Mouse (Mus musculus): Measurements from ENCODE around the gene Pald1. TPM values are rescaled to one million over a fixed set of nuclear protein-coding genes. Genes with fewer than 3 reads are reported as not detected.

The Pald1 gene
- total RNA-seq, 1 experiment from 2014 or later = 1.8 TPM

- no peak for ATAC-seq (replicated peaks; ENCODE audit: insufficient number of reproducible peaks, low FRiP score, low TSS enrichment, poor library complexity, severe bottlenecking)
Measured at GRCm38 (mm10) chr10:61305928-61306590, 77.3 kb downstream of the Pald1 start.

GRCm38 (mm10) chr10:61304046-61304445, 79.3 kb downstream of the Pald1 start:
- ATAC-seq (replicated peaks; ENCODE audit: insufficient number of reproducible peaks, low FRiP score, low TSS enrichment, poor library complexity, severe bottlenecking) = no peak

GRCm38 (mm10) chr10:61300996-61301395, 82.3 kb downstream of the Pald1 start:
- 0 out of 2 replicates have a peak, but pooled peaks have one; percentile 28 for ATAC-seq (replicated peaks; ENCODE audit: insufficient number of reproducible peaks, low FRiP score, low TSS enrichment, poor library complexity, severe bottlenecking)

- ATAC-seq (replicated peaks; ENCODE audit: insufficient number of reproducible peaks, low FRiP score, low TSS enrichment, poor library complexity, severe bottlenecking) = peak; percentile 81
Measured at GRCm38 (mm10) chr10:61297477-61297876, 85.9 kb downstream of the Pald1 start, which contains the start of gene Prf1. TSS of gene Prf1 (plus strand) at chr10:61297833.

- ATAC-seq (replicated peaks; ENCODE audit: insufficient number of reproducible peaks, low FRiP score, low TSS enrichment, poor library complexity, severe bottlenecking) = no peak
Measured at GRCm38 (mm10) chr10:61296713-61297445, 86.5 kb downstream of the Pald1 start.

- ATAC-seq (replicated peaks; ENCODE audit: insufficient number of reproducible peaks, low FRiP score, low TSS enrichment, poor library complexity, severe bottlenecking) = no peak
Measured at GRCm38 (mm10) chr10:61294242-61294641, 89.1 kb downstream of the Pald1 start.

- no peak for ATAC-seq (replicated peaks; ENCODE audit: insufficient number of reproducible peaks, low FRiP score, low TSS enrichment, poor library complexity, severe bottlenecking)
Measured at GRCm38 (mm10) chr10:61290479-61290878, 92.9 kb downstream of the Pald1 start.

GRCm38 (mm10) chr10:61290016-61290415, 93.3 kb downstream of the Pald1 start:
- ATAC-seq (replicated peaks; ENCODE audit: insufficient number of reproducible peaks, low FRiP score, low TSS enrichment, poor library complexity, severe bottlenecking) = no peak

GRCm38 (mm10) chr10:61286246-61286645, 97.1 kb downstream of the Pald1 start:
- no peak for ATAC-seq (replicated peaks; ENCODE audit: insufficient number of reproducible peaks, low FRiP score, low TSS enrichment, poor library complexity, severe bottlenecking)

GRCm38 (mm10) chr10:61285271-61285670, 98.1 kb downstream of the Pald1 start:
- ATAC-seq (replicated peaks; ENCODE audit: insufficient number of reproducible peaks, low FRiP score, low TSS enrichment, poor library complexity, severe bottlenecking) = no peak

- no peak for ATAC-seq (replicated peaks; ENCODE audit: insufficient number of reproducible peaks, low FRiP score, low TSS enrichment, poor library complexity, severe bottlenecking)
Measured at GRCm38 (mm10) chr10:61284309-61284708, 99.0 kb downstream of the Pald1 start.

- ATAC-seq (replicated peaks; ENCODE audit: insufficient number of reproducible peaks, low FRiP score, low TSS enrichment, poor library complexity, severe bottlenecking) = 0 out of 2 replicates have a peak, but pooled peaks have one; percentile 17
Measured at GRCm38 (mm10) chr10:61281115-61281514, 102.2 kb downstream of the Pald1 start.

- no peak for ATAC-seq (replicated peaks; ENCODE audit: insufficient number of reproducible peaks, low FRiP score, low TSS enrichment, poor library complexity, severe bottlenecking)
Measured at GRCm38 (mm10) chr10:61277918-61278674, 105.2 kb downstream of the Pald1 start.

- no peak for ATAC-seq (replicated peaks; ENCODE audit: insufficient number of reproducible peaks, low FRiP score, low TSS enrichment, poor library complexity, severe bottlenecking)
Measured at GRCm38 (mm10) chr10:61277051-61277450, 106.3 kb downstream of the Pald1 start.

GRCm38 (mm10) chr10:61275669-61276110, 107.6 kb downstream of the Pald1 start:
- ATAC-seq (replicated peaks; ENCODE audit: insufficient number of reproducible peaks, low FRiP score, low TSS enrichment, poor library complexity, severe bottlenecking) = peak; percentile 73

GRCm38 (mm10) chr10:61274532-61274931, 108.8 kb downstream of the Pald1 start:
- no peak for ATAC-seq (replicated peaks; ENCODE audit: insufficient number of reproducible peaks, low FRiP score, low TSS enrichment, poor library complexity, severe bottlenecking)

GRCm38 (mm10) chr10:61273844-61274215, 109.5 kb downstream of the Pald1 start:
- no peak for ATAC-seq (replicated peaks; ENCODE audit: insufficient number of reproducible peaks, low FRiP score, low TSS enrichment, poor library complexity, severe bottlenecking)

GRCm38 (mm10) chr10:61273081-61273843, 110.1 kb downstream of the Pald1 start, which contains the start of gene Adamts14:
TSS of gene Adamts14 (minus strand) at chr10:61273438.
- ATAC-seq (replicated peaks; ENCODE audit: insufficient number of reproducible peaks, low FRiP score, low TSS enrichment, poor library complexity, severe bottlenecking) = no peak

GRCm38 (mm10) chr10:61272631-61273030, 110.7 kb downstream of the Pald1 start:
- no peak for ATAC-seq (replicated peaks; ENCODE audit: insufficient number of reproducible peaks, low FRiP score, low TSS enrichment, poor library complexity, severe bottlenecking)
